Mouse (Mus musculus): ENCODE data around the gene Slamf1.

DNA sequence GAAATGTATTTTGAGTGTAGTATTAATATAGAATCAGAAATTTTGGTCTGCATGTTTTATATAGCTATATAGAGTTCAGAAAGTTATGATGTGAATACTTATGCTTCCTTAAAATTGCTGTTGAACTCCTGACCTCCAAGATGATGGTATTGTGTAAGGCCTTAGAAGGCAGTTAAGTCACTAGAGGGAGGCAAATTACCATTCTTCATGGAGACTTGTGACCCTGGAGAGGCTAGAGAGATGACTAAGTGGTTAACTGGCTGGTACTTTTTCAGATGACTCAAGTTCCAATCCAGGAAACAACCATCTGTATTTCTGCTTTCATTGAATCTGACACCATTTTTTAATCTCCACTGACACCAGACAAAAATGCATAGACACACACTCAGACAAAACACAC lies 60.7 kb downstream of the Slamf1 start:
- TF ChIP-seq CTCF (IDR thresholded peaks at IDR 0.05; ENCODE audit: borderline replicate concordance, control insufficient read depth, extremely low read depth, insufficient read depth, low read length, poor library complexity) (no peak), POLR2A (IDR thresholded peaks at IDR 0.05; ENCODE audit: control insufficient read depth, extremely low read depth, insufficient read depth, low read length, poor library complexity) (no peak)
